Mouse (Mus musculus) kidney, postnatal 36 days (tissue): ENCODE results near the gene Glod4.

Source experiments
- DNase-seq, 2 experiments: peaks; one replicate each; pipeline ENCODE4 v3.0.0; 2021 to 2022; ENCODE audit warnings: mixed read lengths in 2 of 2

The Glod4 gene

GRCm38 (mm10) chr11:76081048-76081640 lies 162.4 kb downstream of the Glod4 start:
- DNase-seq: peak; percentile 59 to 68

GRCm38 (mm10) chr11:76080293-76080692 lies 163.2 kb downstream of the Glod4 start:
- DNase-seq: peak; percentile 56 to 70

GRCm38 (mm10) chr11:76077341-76077740 lies 166.2 kb downstream of the Glod4 start:
- DNase-seq: no peak

GRCm38 (mm10) chr11:76074296-76075093 lies 169.0 kb downstream of the Glod4 start:
- DNase-seq: no peak
